Mouse (Mus musculus) forebrain, embryonic 14.5 days (tissue): ENCODE data around the gene Cdk17. TPM values are rescaled to one million over a fixed set of nuclear protein-coding genes. Genes with fewer than 3 reads are reported as not detected.
A peak's percentile ranks its signal among the peaks of the same experiment; 100 is the strongest.

Source experiments
- ATAC-seq: fragments of 200-750 bp; cut with Nextera tagmentation; 2 replicates; pipeline ENCODE4 v1.8.0; 2017; ENCODE audit warnings: mild to moderate bottlenecking, moderate library complexity
- DNase-seq: peaks from one replicate; pipeline ENCODE4 v3.0.0-alpha.2; 2015; ENCODE audit warnings: low spot score
- H3K27ac ChIP-seq: fragments of 300-500 bp; sonication (generic); 2 replicates; pipeline ENCODE4 v1.5.1; 2014; ENCODE audit warnings: low read depth, mild to moderate bottlenecking, control low read depth, low read length, moderate library complexity
- H3K27me3 ChIP-seq: fragments of 300-500 bp; sonication (generic); replicated peaks from 2 replicates; pipeline ENCODE4 v1.6.1; 2014; ENCODE audit warnings: low read length, control low read depth, mixed read lengths; ENCODE audit not compliant: control insufficient read depth, insufficient read depth
- H3K36me3 ChIP-seq: fragments of 300-500 bp; sonication (generic); 2 replicates; pipeline ENCODE4 v1.6.1; 2014; ENCODE audit warnings: low read length, control low read depth; ENCODE audit not compliant: control insufficient read depth, insufficient read depth
- H3K4me1 ChIP-seq: fragments of 300-500 bp; sonication (generic); 2 replicates; pipeline ENCODE4 v1.6.1; 2014; ENCODE audit warnings: antibody characterized with exemption, low read length, control low read depth; ENCODE audit not compliant: control insufficient read depth, insufficient read depth
- H3K4me2 ChIP-seq: fragments of 300-500 bp; sonication (generic); 2 replicates; pipeline ENCODE4 v1.6.1; 2014; ENCODE audit warnings: mild to moderate bottlenecking, control low read depth, low read length
- H3K4me3 ChIP-seq: fragments of 300-500 bp; sonication (generic); 2 replicates; pipeline ENCODE4 v1.5.1; 2014; ENCODE audit warnings: low read depth, low read length, control low read depth
- H3K9ac ChIP-seq: fragments of 300-500 bp; sonication (generic); 2 replicates; pipeline ENCODE4 v1.6.1; 2014; ENCODE audit warnings: mild to moderate bottlenecking, low read length, control low read depth, moderate library complexity
- H3K9me3 ChIP-seq: fragments of 300-500 bp; sonication (generic); replicated peaks from 2 replicates; pipeline ENCODE4 v1.6.1; 2016; ENCODE audit warnings: low read length, control low read depth, mixed read lengths; ENCODE audit not compliant: control insufficient read depth
- WGBS: fragments of 180-500 bp; shearing (Covaris S2); extraction: QIAGEN DNeasy Blood & Tissue Kit; methylation state at CpG from one replicate; pipeline ENCODE4 v1.1.7; 2014; 5-methylcytosine and 5-hydroxymethylcytosine counted together
- polyA plus RNA-seq: library from polyadenylated mRNA; unstranded; fragments of >200 nt; fragmentation: Nextera tagmentation; extraction: Ambion mirVana; gene quantifications from 2 replicates; pipeline ENCODE4 v1.2.1, GENCODE M21; 2014

Cdk17 gene
- polyA plus RNA-seq = 52.5 and 53.8 TPM in 2 replicates

DNA sequence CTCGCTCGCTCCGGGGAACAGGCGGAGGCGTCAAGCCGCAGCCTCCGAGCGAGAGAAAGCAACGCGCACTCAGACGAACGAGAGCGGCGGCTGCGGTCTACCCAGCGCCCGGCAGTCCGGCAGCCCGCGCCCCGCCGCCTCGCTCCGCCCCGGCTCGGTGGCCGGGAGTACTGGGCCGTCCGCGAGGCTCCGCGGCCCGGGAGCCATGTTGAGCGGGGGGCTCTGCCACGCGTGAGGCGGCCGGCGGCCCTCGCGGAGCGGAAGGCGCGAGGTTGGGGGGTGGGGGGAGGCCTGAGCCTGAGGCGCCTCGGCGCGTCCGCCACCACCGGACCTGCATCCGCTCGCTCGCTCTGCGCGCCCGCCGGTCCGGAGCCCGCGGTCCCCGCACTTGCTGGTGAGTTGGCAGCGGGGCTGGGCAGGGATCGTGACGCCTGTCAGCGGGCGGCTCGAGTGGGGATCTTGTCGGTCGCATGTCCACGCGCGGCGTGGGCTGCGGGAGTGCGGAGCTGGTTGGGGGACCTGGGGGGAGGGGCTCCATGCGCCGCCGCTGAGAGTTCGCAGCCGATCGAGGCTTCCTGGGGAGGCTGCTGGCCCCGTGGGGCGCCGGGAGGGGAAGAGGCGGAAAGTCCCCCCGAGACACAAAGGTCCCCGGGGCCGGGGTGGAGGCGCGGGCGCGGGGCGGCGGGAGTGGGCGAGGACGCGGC, at the start of gene Cdk17:
TSS of gene Cdk17 (plus strand) at position 69 of the 704 bp plus-strand sequence.
- ATAC-seq = peak; percentile 81
- H3K27ac ChIP-seq = peak within 1 kb of the TSS; percentile 100
- DNase-seq = no peak
- peak within 1 kb of the TSS; percentile 98 for H3K9ac ChIP-seq
- no peaks in the 10 kb centered on the region for H3K27me3 ChIP-seq
- peak within 1 kb of the TSS; percentile 77 for H3K4me2 ChIP-seq
- no peaks in the 10 kb centered on the region for H3K9me3 ChIP-seq
- H3K4me1 ChIP-seq = peaks cover 20% of the 10 kb centered on the region
- peak within 1 kb of the TSS; percentile 95 for H3K4me3 ChIP-seq
- under 1% methylated on average over 85 of the region's 97 CpGs for WGBS
- H3K36me3 ChIP-seq = no peaks in the 10 kb centered on the region

DNA sequence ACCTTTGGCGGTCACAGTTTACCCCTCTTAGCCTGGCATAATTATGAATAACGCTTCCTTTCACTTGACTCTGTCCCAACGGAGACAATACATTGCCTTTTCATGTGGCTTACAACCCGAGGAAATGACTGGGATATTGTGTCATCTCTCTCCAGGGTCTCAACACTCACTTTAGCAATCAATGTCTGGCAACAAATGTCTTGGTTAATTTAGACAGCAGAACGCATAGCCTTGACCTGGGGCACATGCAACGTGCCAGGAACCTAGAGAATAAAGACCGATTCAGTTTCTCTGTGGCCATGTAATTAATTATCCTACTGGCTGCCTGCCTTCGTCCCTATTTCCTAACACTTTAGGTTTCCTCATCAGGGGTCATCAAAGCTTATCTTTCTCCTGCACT, 49.3 kb upstream of the Cdk17 start:
- no peaks in the 10 kb centered on the region for H3K27me3 ChIP-seq
- H3K36me3 ChIP-seq = no peaks in the 10 kb centered on the region
- no peaks in the 10 kb centered on the region for H3K9me3 ChIP-seq
- H3K4me1 ChIP-seq = no peaks in the 10 kb centered on the region
- DNase-seq (no peak), ATAC-seq (no peak)
- no peak overlapping the region for H3K27ac ChIP-seq
- H3K4me3 ChIP-seq = no peak overlapping the region
- no peak overlapping the region for H3K9ac ChIP-seq
- 46% methylated on average over 8 of the region's 8 CpGs for WGBS
- H3K4me2 ChIP-seq = no peak overlapping the region

DNA sequence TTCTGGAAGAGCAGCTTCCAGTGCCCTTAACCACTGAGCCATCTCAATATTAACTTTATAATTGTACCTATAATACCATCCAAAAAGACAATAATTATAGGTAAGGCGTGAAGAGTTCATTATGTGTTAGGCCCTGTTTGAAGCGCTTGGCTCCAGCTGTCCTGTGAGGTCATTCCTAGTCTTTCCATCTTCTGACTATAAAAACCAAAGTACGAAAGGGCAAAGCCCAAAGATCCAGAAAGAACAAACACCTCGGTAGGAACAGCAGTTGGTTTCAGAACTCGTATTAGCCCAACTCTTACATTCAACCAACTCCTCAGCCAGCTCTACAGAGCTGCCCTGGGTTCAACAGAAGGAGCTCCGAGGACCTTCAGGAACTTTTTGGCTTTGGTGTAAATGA, 48.7 kb upstream of the Cdk17 start:
- WGBS = 86% methylated on average over 6 of the region's 6 CpGs
- H3K4me1 ChIP-seq = no peaks in the 10 kb centered on the region

DNA sequence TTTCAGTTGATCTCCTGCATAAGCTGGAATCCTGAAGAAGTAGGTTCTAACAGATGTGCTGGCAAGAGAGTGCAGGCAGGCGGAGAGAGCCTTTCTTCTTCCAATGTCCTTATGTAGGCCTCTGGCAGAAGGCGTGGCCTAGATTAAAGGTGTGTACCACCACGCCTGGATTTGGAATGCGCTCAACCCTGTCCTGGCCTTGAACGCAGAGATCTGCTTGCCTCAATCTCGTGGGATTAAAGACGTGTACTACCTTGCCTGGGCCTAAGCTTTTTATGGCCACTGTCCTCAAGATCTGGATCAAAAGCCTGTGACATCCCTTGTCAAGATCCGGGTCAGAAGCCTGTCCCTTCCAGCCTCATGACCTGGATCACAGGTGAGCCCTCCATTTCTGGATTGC, 46.7 kb upstream of the Cdk17 start:
- no peaks in the 10 kb centered on the region for H3K27me3 ChIP-seq
- H3K4me1 ChIP-seq = no peaks in the 10 kb centered on the region
- no peaks in the 10 kb centered on the region for H3K9me3 ChIP-seq
- H3K36me3 ChIP-seq = no peaks in the 10 kb centered on the region
- no peak overlapping the region for H3K9ac ChIP-seq
- no peak for ATAC-seq
- no peak overlapping the region for H3K4me2 ChIP-seq
- no peak for DNase-seq
- no peak overlapping the region for H3K4me3 ChIP-seq
- H3K27ac ChIP-seq = no peak overlapping the region
- WGBS = 92% methylated on average over 8 of the region's 8 CpGs

More for the DNA sequence above, 48.7 kb upstream of the Cdk17 start:
- ATAC-seq (no peak), DNase-seq (no peak)
- H3K4me2 ChIP-seq = no peak overlapping the region
- H3K9me3 ChIP-seq = no peaks in the 10 kb centered on the region
- no peaks in the 10 kb centered on the region for H3K36me3 ChIP-seq
- H3K27ac ChIP-seq = no peak overlapping the region
- H3K9ac ChIP-seq = no peak overlapping the region
- H3K27me3 ChIP-seq = no peaks in the 10 kb centered on the region
- no peak overlapping the region for H3K4me3 ChIP-seq

DNA sequence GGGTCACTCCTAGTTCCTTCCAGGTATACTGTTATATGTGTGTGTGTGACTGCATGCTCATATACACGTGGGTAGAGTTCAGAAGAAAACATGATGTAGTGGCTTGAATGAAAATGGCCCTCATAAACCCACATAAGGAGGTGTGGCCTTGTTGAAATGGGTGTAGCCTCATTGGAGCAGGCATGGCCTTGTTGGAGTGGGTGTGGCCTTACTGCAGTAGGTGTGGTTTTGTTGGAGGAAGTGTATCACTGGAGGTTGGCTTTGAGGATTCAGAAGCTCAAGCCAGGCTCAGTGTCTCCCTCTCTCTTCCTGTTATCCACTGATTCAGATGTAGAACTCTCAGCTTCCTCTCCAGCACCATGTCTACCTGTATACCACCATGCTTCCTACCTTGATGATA, 45.9 kb upstream of the Cdk17 start:
- no peaks in the 10 kb centered on the region for H3K9me3 ChIP-seq
- DNase-seq (no peak), ATAC-seq (no peak)
- no peak overlapping the region for H3K4me2 ChIP-seq
- H3K4me3 ChIP-seq = no peak overlapping the region
- no peaks in the 10 kb centered on the region for H3K4me1 ChIP-seq
- no peaks in the 10 kb centered on the region for H3K27me3 ChIP-seq
- no peak overlapping the region for H3K9ac ChIP-seq
- no peaks in the 10 kb centered on the region for H3K36me3 ChIP-seq
- 62% methylated on average over 1 of the region's 1 CpGs for WGBS
- H3K27ac ChIP-seq = no peak overlapping the region

DNA sequence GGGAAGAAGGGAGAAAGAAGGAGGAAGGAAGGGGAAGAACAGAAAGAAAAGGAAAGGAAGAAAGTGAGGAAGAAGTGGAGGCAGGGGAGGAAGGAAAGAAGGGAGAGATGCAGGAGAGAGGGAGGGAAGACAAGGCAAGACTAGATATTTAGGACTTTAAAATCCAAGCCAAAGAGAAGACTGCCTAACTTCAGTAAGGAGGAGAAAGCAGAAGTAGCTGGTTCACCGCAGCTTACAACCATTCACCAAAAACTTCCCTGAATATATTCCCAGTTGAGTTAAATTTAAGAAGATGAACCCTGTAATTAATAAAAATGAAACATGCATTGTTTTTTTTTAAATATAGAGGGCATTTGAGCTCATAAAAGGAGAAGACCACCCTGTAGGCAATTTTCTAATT, 44.9 kb upstream of the Cdk17 start:
- Histone ChIP-seq H3K9ac (no peak overlapping the region), H3K27ac (no peak overlapping the region), H3K9me3 (no peaks in the 10 kb centered on the region), H3K27me3 (no peaks in the 10 kb centered on the region), H3K4me3 (no peak overlapping the region), H3K4me1 (no peaks in the 10 kb centered on the region), H3K4me2 (no peak overlapping the region), H3K36me3 (no peaks in the 10 kb centered on the region)
- 92% methylated on average over 1 of the region's 1 CpGs for WGBS
- DNase-seq (no peak), ATAC-seq (no peak)

DNA sequence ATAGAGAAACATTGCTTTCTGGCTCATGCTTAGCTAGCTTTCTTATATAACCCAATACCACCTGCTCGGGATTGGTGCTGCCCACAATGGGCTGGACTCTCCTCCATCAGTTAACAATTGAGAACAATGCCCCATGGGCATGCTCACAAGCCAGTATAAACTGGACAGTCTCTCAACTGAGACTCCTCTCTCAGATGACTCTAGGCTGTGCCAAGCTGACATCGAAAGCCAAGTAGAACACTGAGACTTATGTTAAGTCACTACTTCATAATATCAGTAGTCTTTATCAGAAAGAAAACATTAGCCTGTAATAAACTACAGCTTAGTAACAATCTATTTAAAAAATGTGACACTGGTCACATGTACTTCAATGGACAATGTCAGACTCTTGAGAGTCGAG, 44.0 kb upstream of the Cdk17 start:
- DNase-seq = no peak
- Histone ChIP-seq H3K4me3 (no peak overlapping the region), H3K4me1 (no peaks in the 10 kb centered on the region), H3K4me2 (no peak overlapping the region), H3K36me3 (no peaks in the 10 kb centered on the region), H3K27ac (no peak overlapping the region), H3K9me3 (no peaks in the 10 kb centered on the region), H3K9ac (no peak overlapping the region), H3K27me3 (no peaks in the 10 kb centered on the region)
- 86% methylated on average over 3 of the region's 3 CpGs for WGBS
- no peak for ATAC-seq

DNA sequence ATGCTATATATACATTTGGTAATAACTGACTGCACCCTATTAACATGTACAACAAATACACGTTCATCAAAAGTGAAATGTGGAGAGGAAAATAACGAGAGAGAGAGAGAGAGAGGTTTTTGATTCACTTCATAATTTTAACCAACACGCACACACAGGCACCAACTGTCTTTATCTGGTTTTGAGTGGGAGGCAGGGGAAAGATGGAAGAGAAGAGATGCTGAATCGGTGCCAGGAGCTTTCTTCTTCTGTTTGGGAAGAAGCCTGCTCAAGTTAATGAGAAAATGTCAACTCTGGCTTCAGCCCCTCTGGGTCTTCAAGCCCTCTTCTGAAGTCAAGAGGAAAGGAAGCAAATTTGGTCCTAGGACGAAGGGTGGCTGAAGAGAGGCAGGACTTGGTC, 40.9 kb upstream of the Cdk17 start:
- no peak overlapping the region for H3K4me2 ChIP-seq
- DNase-seq (peak; percentile 28), ATAC-seq (no peak)
- H3K9ac ChIP-seq = no peak overlapping the region
- no peak overlapping the region for H3K4me3 ChIP-seq
- H3K27me3 ChIP-seq = no peaks in the 10 kb centered on the region
- peaks cover 11% of the 10 kb centered on the region for H3K4me1 ChIP-seq
- no peak overlapping the region for H3K27ac ChIP-seq
- WGBS = 48% methylated on average over 5 of the region's 5 CpGs
- H3K9me3 ChIP-seq = no peaks in the 10 kb centered on the region
- no peaks in the 10 kb centered on the region for H3K36me3 ChIP-seq

DNA sequence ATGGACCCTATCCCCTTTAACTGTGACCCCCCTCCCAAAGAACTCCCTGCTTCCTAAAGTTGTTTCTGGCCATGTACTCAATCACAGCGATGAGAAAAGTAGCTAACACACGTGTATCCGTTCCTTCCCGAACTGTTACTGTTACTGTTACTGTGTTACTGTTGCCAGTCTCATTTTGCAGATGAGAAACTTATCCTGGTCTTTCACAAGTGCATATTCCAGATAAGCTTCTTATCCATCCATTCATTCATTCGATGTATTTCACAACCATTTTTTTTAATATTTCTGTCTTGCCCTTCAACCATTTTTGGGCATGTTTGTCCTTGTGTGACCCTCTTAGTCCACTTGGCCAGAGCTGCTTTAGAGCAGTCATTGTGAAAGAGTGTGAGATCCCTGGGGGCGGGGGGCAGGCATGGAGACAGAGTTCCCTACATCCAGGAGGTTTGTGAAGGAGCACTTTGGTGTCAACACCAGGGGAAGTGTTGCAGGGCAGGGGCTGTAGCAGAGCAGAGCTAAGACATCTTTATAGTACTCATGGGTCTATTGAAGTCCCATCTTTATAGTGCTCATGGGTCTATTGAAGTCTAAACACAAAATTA, 39.3 kb upstream of the Cdk17 start:
- no peak for ATAC-seq
- Histone ChIP-seq H3K4me3 (no peak overlapping the region), H3K27me3 (no peaks in the 10 kb centered on the region), H3K9ac (no peak overlapping the region), H3K36me3 (no peaks in the 10 kb centered on the region), H3K4me2 (no peak overlapping the region), H3K9me3 (no peaks in the 10 kb centered on the region), H3K4me1 (peaks cover 11% of the 10 kb centered on the region), H3K27ac (no peak overlapping the region)
- DNase-seq = no peak
- WGBS = 90% methylated on average over 6 of the region's 6 CpGs
